Mouse (Mus musculus): ENCODE results near the gene Ddx17. TPM values are rescaled to one million over a fixed set of nuclear protein-coding genes. Genes with fewer than 3 reads are reported as not detected.

Gene Ddx17
- polyA plus RNA-seq, 1 experiment from 2014 or later: 38.6 TPM

DNA sequence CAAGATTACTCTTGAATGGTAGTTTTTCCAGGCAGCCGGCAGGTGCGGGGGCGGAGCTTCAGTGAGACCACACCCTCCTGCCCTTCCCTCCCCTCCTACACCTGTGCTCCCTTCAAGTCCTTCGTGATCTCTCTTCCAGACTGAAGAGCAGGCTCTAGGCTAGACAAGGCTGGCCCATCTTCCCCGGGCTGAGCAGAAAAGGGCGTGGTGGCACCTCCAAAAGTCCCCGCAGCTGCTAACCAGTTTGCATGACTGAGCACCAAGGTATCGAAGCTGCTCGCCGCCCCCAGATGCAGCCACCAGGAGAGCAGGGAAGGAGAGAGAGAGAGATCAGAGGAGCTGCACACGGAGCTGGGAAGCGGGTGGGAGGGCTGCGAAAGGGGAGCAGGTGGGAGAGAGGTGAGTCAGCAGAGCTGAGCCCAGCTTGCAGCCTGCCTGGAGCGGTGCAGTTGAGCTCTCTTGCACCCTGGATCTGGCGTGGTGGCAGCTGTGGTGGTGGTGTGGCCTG lies 65.3 kb downstream of the Ddx17 start:
- Histone ChIP-seq H3K4me2 (ENCODE audit: low read length) (peak overlapping the region; percentile 34; the same call in 1 of the 2 replicates), H3K27me3 (ENCODE audit: insufficient read depth, low read length) (no peaks in the 10 kb centered on the region), H3K36me3 (ENCODE audit: insufficient read depth, low read length) (no peaks in the 10 kb centered on the region), H3K4me1 (replicated peaks; ENCODE audit: insufficient read depth, low read length) (no peaks in the 10 kb centered on the region), H3K9me3 (replicated peaks; ENCODE audit: low read length) (no peaks in the 10 kb centered on the region), H3K9ac (ENCODE audit: low read depth, low read length) (no peak overlapping the region), H3K4me3 (replicated peaks; ENCODE audit: low read depth, low read length) (no peak overlapping the region), H3K27ac (no peak overlapping the region)
- WGBS: 8% methylated on average over 15 of the region's 15 CpGs
- DNase-seq (ENCODE audit: low spot score) (no peak), ATAC-seq (replicated peaks; ENCODE audit: low FRiP score, low read depth) (0 out of 2 replicates have a peak, but pooled peaks have one; percentile 47)
- TF ChIP-seq CTCF (IDR thresholded peaks at IDR 0.05; ENCODE audit: low read depth): no peak

Small RNA genes within 50 kb of the gene (microRNA-seq; reads per million reads assigned to microRNA genes)
- not detected for gene Gm27903

Other genes starting within 250 kb of the Ddx17 start
- 10.7 and 12.2 TPM in 2 replicates for gene Pla2g6, start 218.4 kb downstream of the Ddx17 start, polyA plus RNA-seq (2015; fragmentation: Nextera tagmentation; extraction: Ambion mirVana)
- gene Maff, start 200.1 kb downstream of the Ddx17 start, polyA plus RNA-seq (2015; fragmentation: Nextera tagmentation; extraction: Ambion mirVana): 6.9 and 7.3 TPM in 2 replicates
- gene Tmem184b, start 143.2 kb downstream of the Ddx17 start, polyA plus RNA-seq (2015; fragmentation: Nextera tagmentation; extraction: Ambion mirVana): 44.4 and 47.5 TPM in 2 replicates
- 50.9 and 53.9 TPM in 2 replicates for gene Csnk1e, start 91.2 kb downstream of the Ddx17 start, polyA plus RNA-seq (2015; fragmentation: Nextera tagmentation; extraction: Ambion mirVana)
- gene Kcnj4, start 41.5 kb downstream of the Ddx17 start, polyA plus RNA-seq (2015; fragmentation: Nextera tagmentation; extraction: Ambion mirVana): 0.11 TPM in 1 of 2 replicates, not detected in the other
- 41.6 and 54.9 TPM in 2 replicates for gene Kdelr3, start 30.3 kb downstream of the Ddx17 start, polyA plus RNA-seq (2015; fragmentation: Nextera tagmentation; extraction: Ambion mirVana)
- gene Dmc1, start 58.4 kb upstream of the Ddx17 start, polyA plus RNA-seq (2015; fragmentation: Nextera tagmentation; extraction: Ambion mirVana): 1.7 and 1.9 TPM in 2 replicates
- 0.66 and 1.3 TPM in 2 replicates for gene Fam227a, start 112.2 kb upstream of the Ddx17 start, polyA plus RNA-seq (2015; fragmentation: Nextera tagmentation; extraction: Ambion mirVana)
- gene Cby1, start 112.5 kb upstream of the Ddx17 start, polyA plus RNA-seq (2015; fragmentation: Nextera tagmentation; extraction: Ambion mirVana): 51.7 and 52.7 TPM in 2 replicates
- gene Tomm22, start 124.1 kb upstream of the Ddx17 start, polyA plus RNA-seq (2015; fragmentation: Nextera tagmentation; extraction: Ambion mirVana): 264 TPM in 2 replicates
- gene Josd1, start 141.2 kb upstream of the Ddx17 start, polyA plus RNA-seq (2015; fragmentation: Nextera tagmentation; extraction: Ambion mirVana): 18.8 and 19.0 TPM in 2 replicates
- gene Gtpbp1, start 144.1 kb upstream of the Ddx17 start, polyA plus RNA-seq (2015; fragmentation: Nextera tagmentation; extraction: Ambion mirVana): 24.3 and 26.9 TPM in 2 replicates
- gene Sun2, start 195.8 kb upstream of the Ddx17 start, polyA plus RNA-seq (2015; fragmentation: Nextera tagmentation; extraction: Ambion mirVana): 3.5 and 4.0 TPM in 2 replicates
- gene Dnal4, start 231.1 kb upstream of the Ddx17 start, polyA plus RNA-seq (2015; fragmentation: Nextera tagmentation; extraction: Ambion mirVana): 59.3 and 61.8 TPM in 2 replicates